Mouse (Mus musculus) left cerebral cortex, adult 6 months (tissue): ENCODE measurements around the gene Spaca7. TPM values are rescaled to one million over a fixed set of nuclear protein-coding genes. Genes with fewer than 3 reads are reported as not detected.

Source experiments
- long read RNA-seq, 2 experiments: library from polyadenylated mRNA; unstranded; transcript quantifications; one replicate each; pipeline ENCODE4 v2.0.0; 2019 to 2020
- polyA plus RNA-seq: library from polyadenylated mRNA; unstranded; fragments of <200 nt; fragmentation: Nextera tagmentation; gene quantifications from 2 replicates; pipeline ENCODE4 v1.2.3, GENCODE M21; 2021

Spaca7 gene
- not detected in 2 replicates for polyA plus RNA-seq
- long read RNA-seq, experiment 1 = 0 reads
- long read RNA-seq, experiment 2 = 0 reads

DNA sequence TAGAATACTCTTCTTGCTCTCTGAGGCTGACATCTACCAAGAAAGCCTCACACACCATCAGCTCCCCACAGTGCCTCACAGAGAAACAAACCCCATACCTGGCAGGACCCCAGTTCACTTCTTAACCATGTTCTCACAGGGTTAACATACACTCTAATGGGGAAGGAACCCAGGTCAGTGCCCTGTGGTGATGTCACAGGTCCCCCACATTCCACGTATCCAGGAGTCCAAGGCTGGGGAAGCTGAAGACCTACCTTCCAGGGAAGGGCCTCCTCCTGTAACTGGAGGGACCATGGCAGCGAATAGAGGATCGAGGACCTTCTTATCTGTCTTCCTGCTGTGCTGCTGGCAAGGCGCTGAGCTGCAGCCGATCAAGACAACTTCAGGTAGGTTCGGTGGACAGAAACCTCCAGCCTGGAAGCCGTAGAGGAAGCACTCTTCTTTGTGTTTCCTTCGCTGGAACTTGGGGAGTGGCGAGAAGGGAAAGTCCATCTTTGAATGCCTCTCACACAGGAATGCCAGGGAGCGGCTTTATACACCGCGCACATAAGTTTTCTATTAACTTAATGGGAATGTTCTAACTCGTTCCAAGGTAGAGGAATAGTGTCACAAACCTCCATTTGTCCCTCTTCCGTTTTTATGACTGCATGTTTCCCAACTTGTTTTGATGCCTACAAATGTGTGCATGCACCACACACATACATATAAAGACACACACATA, at the start of gene Spaca7:
Gene Spaca7 (plus strand): TSS at position 216 of the 721 bp plus-strand sequence.

Other genes starting within 250 kb of the Spaca7 start
- gene Sox1, start 177.7 kb upstream of the Spaca7 start, polyA plus RNA-seq = 1.2 and 1.4 TPM in 2 replicates
- 15.3 and 20.1 TPM in 2 replicates for gene Tubgcp3, start 99.2 kb downstream of the Spaca7 start, polyA plus RNA-seq
- 3.1 and 3.2 TPM in 2 replicates for gene Atp11a, start 184.0 kb downstream of the Spaca7 start, polyA plus RNA-seq